Mouse (Mus musculus) layer of hippocampus, postnatal 14 days (tissue): ENCODE results near the gene Plk5. TPM values are rescaled to one million over a fixed set of nuclear protein-coding genes. Genes with fewer than 3 reads are reported as not detected.

Experiments
- DNase-seq, 2 experiments: peaks; one replicate each; pipeline ENCODE4 v3.0.0; 2021 to 2022; ENCODE audit warnings: low spot score in 2 of 2, mixed read lengths in 1 of 2
- microRNA-seq, 2 experiments: library from miRNA; unstranded; fragments of <30 nt; microRNA quantifications; one replicate each; pipeline ENCODE4 v1.2.0; 2021
- total RNA-seq, 2 experiments: library from RNA; stranded (reverse); gene quantifications; 2 replicates each; pipeline ENCODE4 v1.2.3; 2021

Plk5 gene
- total RNA-seq, 2 experiments from 2014 or later = 3.2 to 3.4 TPM

- peak; percentile 87 to 95 for DNase-seq
Observed at GRCm38 (mm10) chr10:80406684-80407501, 50.6 kb downstream of the Plk5 start, which contains the start of gene Uqcr11. TSS of gene Uqcr11 (minus strand) at chr10:80406830.

- no peak for DNase-seq
Observed at GRCm38 (mm10) chr10:80407924-80408323, 51.7 kb downstream of the Plk5 start.

- peak; percentile 85 to 92 for DNase-seq
Observed at GRCm38 (mm10) chr10:80412656-80413541, 56.6 kb downstream of the Plk5 start.

Small RNA genes lying within 50 kb of the gene (microRNA-seq; reads per million reads assigned to microRNA genes)
- gene Gm22721 = 0 reads per million in 2 experiments

Other genes starting within 250 kb of the Plk5 start
- gene Stk11, start 240.7 kb upstream of the Plk5 start, total RNA-seq = 10 to 100 TPM; 89.2 to 90.7 TPM
- 100 to 1,000 TPM; 397 to 417 TPM for gene Atp5d, start 217.8 kb upstream of the Plk5 start, total RNA-seq
- 100 to 1,000 TPM; 401 to 436 TPM for gene Cbarp, start 215.6 kb upstream of the Plk5 start, total RNA-seq
- gene Midn, start 208.2 kb upstream of the Plk5 start, total RNA-seq = 10 to 100 TPM; 90.9 to 100.0 TPM
- gene Cirbp, start 190.5 kb upstream of the Plk5 start, total RNA-seq = 100 to 1,000 TPM in 1 of 2 experiments, 10 to 100 TPM in 1; 93.5 to 126 TPM
- gene 1600002K03Rik, start 183.5 kb upstream of the Plk5 start, total RNA-seq = 1 to 10 TPM; 5.1 to 5.2 TPM
- gene Efna2, start 177.0 kb upstream of the Plk5 start, total RNA-seq = 10 to 100 TPM; 14.8 TPM
- 10 to 100 TPM; 34.4 to 43.7 TPM for gene Mum1, start 130.0 kb upstream of the Plk5 start, total RNA-seq
- gene Ndufs7, start 107.3 kb upstream of the Plk5 start, total RNA-seq = 100 to 1,000 TPM; 169 to 175 TPM
- gene Gamt, start 95.4 kb upstream of the Plk5 start, total RNA-seq = 10 to 100 TPM; 39.9 to 43.7 TPM
- 10 to 100 TPM; 83.0 to 93.6 TPM for gene Dazap1, start 95.0 kb upstream of the Plk5 start, total RNA-seq
- 100 to 1,000 TPM; 727 to 762 TPM for gene Rps15, start 64.0 kb upstream of the Plk5 start, total RNA-seq
- gene Apc2, start 60.5 kb upstream of the Plk5 start, total RNA-seq = 100 to 1,000 TPM; 131 to 133 TPM
- gene 2310011J03Rik, start 35.9 kb upstream of the Plk5 start, total RNA-seq = 10 to 100 TPM; 20.4 to 23.1 TPM
- 1 to 10 TPM; 3.2 to 4.4 TPM for gene Pcsk4, start 27.0 kb upstream of the Plk5 start, total RNA-seq
- gene Reep6, start 26.5 kb upstream of the Plk5 start, total RNA-seq = 10 to 100 TPM; 10.1 to 10.6 TPM
- gene Adamtsl5, start 8.0 kb upstream of the Plk5 start, total RNA-seq = 1 to 10 TPM; 2.0 to 2.8 TPM
- 10 to 100 TPM; 20.3 to 24.2 TPM for gene Mex3d, start 31.2 kb downstream of the Plk5 start, total RNA-seq
- gene Mbd3, start 43.1 kb downstream of the Plk5 start, total RNA-seq = 100 to 1,000 TPM; 121 to 131 TPM
- gene Uqcr11, start 50.4 kb downstream of the Plk5 start, total RNA-seq = 100 to 1,000 TPM; 620 to 655 TPM
- gene Tcf3, start 77.2 kb downstream of the Plk5 start, total RNA-seq = 10 to 100 TPM; 33.3 to 35.0 TPM
- not detected for gene Onecut3, start 138.4 kb downstream of the Plk5 start, total RNA-seq
- under 1 TPM; 0.21 TPM for gene Atp8b3, start 182.7 kb downstream of the Plk5 start, total RNA-seq
- 10 to 100 TPM; 47.0 to 50.5 TPM for gene Rexo1, start 205.1 kb downstream of the Plk5 start, total RNA-seq
- gene Klf16, start 220.9 kb downstream of the Plk5 start, total RNA-seq = 10 to 100 TPM; 40.1 to 44.3 TPM
- gene Abhd17a, start 233.9 kb downstream of the Plk5 start, total RNA-seq = 100 to 1,000 TPM; 189 to 197 TPM
- 10 to 100 TPM; 38.5 to 40.7 TPM for gene Scamp4, start 246.4 kb downstream of the Plk5 start, total RNA-seq
- gene Adat3, start 246.4 kb downstream of the Plk5 start, total RNA-seq = 1 to 10 TPM; 2.3 to 2.8 TPM
- gene Gm49322, start 249.6 kb downstream of the Plk5 start, total RNA-seq = 1 to 10 TPM; 2.5 to 2.8 TPM